Mouse (Mus musculus) kidney, adult 2 months (tissue): ENCODE measurements around the gene Clptm1. TPM values are rescaled to one million over a fixed set of nuclear protein-coding genes. Genes with fewer than 3 reads are reported as not detected.
A peak's percentile ranks its signal among the peaks of the same experiment; 100 is the strongest.

Source experiments
- DNase-seq: peaks from one replicate; pipeline ENCODE4 v3.0.0; 2021
- H3K27ac ChIP-seq: fragments of 200-500 bp; 2 replicates; pipeline ENCODE4 v1.5.1; 2012; ENCODE audit warnings: low read depth, low read length, control low read depth, inconsistent platforms; ENCODE audit not compliant: insufficient read depth
- H3K27me3 ChIP-seq: fragments of 200-500 bp; replicated peaks from 2 replicates; pipeline ENCODE4 v1.6.1; 2012; ENCODE audit warnings: mild to moderate bottlenecking, moderate library complexity, low read length, inconsistent platforms; ENCODE audit not compliant: control insufficient read depth, insufficient read depth
- H3K36me3 ChIP-seq: fragments of 200-500 bp; 2 replicates; pipeline ENCODE4 v1.6.1; 2012; ENCODE audit warnings: mild to moderate bottlenecking, moderate library complexity, low read length, inconsistent platforms; ENCODE audit not compliant: control insufficient read depth, insufficient read depth
- H3K4me1 ChIP-seq: fragments of 200-500 bp; 2 replicates; pipeline ENCODE4 v1.6.1; 2011; ENCODE audit warnings: low read length; ENCODE audit not compliant: control insufficient read depth, insufficient read depth
- H3K4me3 ChIP-seq: fragments of 200-500 bp; 2 replicates; pipeline ENCODE4 v1.5.1; 2011; ENCODE audit warnings: mild to moderate bottlenecking, low read depth, low read length, control low read depth; ENCODE audit not compliant: insufficient read depth
- CTCF ChIP-seq: fragments of 200-500 bp; conservative IDR thresholded peaks from 2 replicates; pipeline ENCODE4 v1.5.1; 2011; ENCODE audit warnings: low read depth, mild to moderate bottlenecking, control low read depth, low read length, moderate library complexity, mixed read lengths; ENCODE audit not compliant: insufficient read depth, insufficient read length
- POLR2A ChIP-seq: fragments of 200-500 bp; IDR thresholded peaks from one replicate; pipeline ENCODE4 v1.6.1; 2011; ENCODE audit warnings: low read depth, low read length, control low read depth
- WGBS: fragments of 180-500 bp; shearing (Covaris S2); methylation state at CpG from one replicate; pipeline ENCODE4 v1.1.7; 2018; 5-methylcytosine and 5-hydroxymethylcytosine counted together
- polyA plus RNA-seq: library from polyadenylated mRNA; depleted of rRNA; stranded (reverse); fragments of >200 nt; gene quantifications from 2 replicates; pipeline ENCODE4 v1.2.3, GENCODE M21; 2012

The Clptm1 gene
- polyA plus RNA-seq, 1 experiment = 144 TPM

GRCm38 (mm10) chr7:19697949-19698906 is 33.4 kb upstream of the Clptm1 start:
- Histone ChIP-seq H3K27me3 (no peaks in the 10 kb centered on the region), H3K36me3 (no peaks in the 10 kb centered on the region), H3K27ac (peak overlapping the region; percentile 40), H3K4me3 (peak overlapping the region; percentile 26), H3K4me1 (peaks cover 20% of the 10 kb centered on the region)
- DNase-seq = peak; percentile 64
- TF ChIP-seq CTCF = peak; percentile 34; the same call in 1 of the 2 replicates
- no peak for TF ChIP-seq POLR2A
- WGBS = 8% methylated on average over 28 of the region's 28 CpGs

GRCm38 (mm10) chr7:19696336-19696873 is 31.6 kb upstream of the Clptm1 start:
- no peak for DNase-seq
- H3K27me3 ChIP-seq = no peaks in the 10 kb centered on the region
- no peak for TF ChIP-seq POLR2A
- TF ChIP-seq CTCF = no peak
- no peak overlapping the region for H3K4me3 ChIP-seq
- no peaks in the 10 kb centered on the region for H3K36me3 ChIP-seq
- peaks cover 20% of the 10 kb centered on the region for H3K4me1 ChIP-seq
- 98% methylated on average over 34 of the region's 34 CpGs for WGBS
- H3K27ac ChIP-seq = no peak overlapping the region

- no peaks in the 10 kb centered on the region for H3K27me3 ChIP-seq
- H3K36me3 ChIP-seq = no peaks in the 10 kb centered on the region
- H3K4me3 ChIP-seq = no peak overlapping the region
- 89% methylated on average over 6 of the region's 6 CpGs for WGBS
- no peak for TF ChIP-seq CTCF
- TF ChIP-seq POLR2A = no peak
- DNase-seq = no peak
- H3K4me1 ChIP-seq = peaks cover 19% of the 10 kb centered on the region
- no peak overlapping the region for H3K27ac ChIP-seq
These were observed 31.0 kb upstream of the Clptm1 start for GRCm38 (mm10) chr7:19695881-19696280.

- no peak for DNase-seq
- Histone ChIP-seq H3K36me3 (no peaks in the 10 kb centered on the region), H3K4me3 (no peak overlapping the region), H3K27me3 (no peaks in the 10 kb centered on the region), H3K27ac (peak overlapping the region; percentile 4; the same call in 1 of the 2 replicates), H3K4me1 (peaks cover 13% of the 10 kb centered on the region)
- TF ChIP-seq POLR2A (no peak), CTCF (no peak)
- 45% methylated on average over 8 of the region's 8 CpGs for WGBS
These were observed 30.4 kb upstream of the Clptm1 start for GRCm38 (mm10) chr7:19695213-19695594.

- H3K36me3 ChIP-seq = no peaks in the 10 kb centered on the region
- peaks cover 12% of the 10 kb centered on the region for H3K4me1 ChIP-seq
- peak overlapping the region; percentile 4; the same call in 1 of the 2 replicates for H3K27ac ChIP-seq
- H3K27me3 ChIP-seq = no peaks in the 10 kb centered on the region
- 66% methylated on average over 10 of the region's 10 CpGs for WGBS
- no peak overlapping the region for H3K4me3 ChIP-seq
- TF ChIP-seq CTCF (no peak), POLR2A (no peak)
- DNase-seq = no peak
These were observed 29.7 kb upstream of the Clptm1 start for GRCm38 (mm10) chr7:19694336-19695212.

- 43% methylated on average over 10 of the region's 10 CpGs for WGBS
- H3K27ac ChIP-seq = no peak overlapping the region
- DNase-seq = peak; percentile 57
These were observed 28.6 kb upstream of the Clptm1 start for GRCm38 (mm10) chr7:19693421-19693820.

More at GRCm38 (mm10) chr7:19693421-19693820, 28.6 kb upstream of the Clptm1 start:
- Histone ChIP-seq H3K4me1 (peaks cover 1% of the 10 kb centered on the region; the same call in 1 of the 2 replicates), H3K27me3 (no peaks in the 10 kb centered on the region), H3K4me3 (no peak overlapping the region), H3K36me3 (no peaks in the 10 kb centered on the region)
- no peak for TF ChIP-seq POLR2A
- TF ChIP-seq CTCF = no peak
